Mouse (Mus musculus): Measurements from ENCODE around the gene Plet1. TPM values are rescaled to one million over a fixed set of nuclear protein-coding genes. Genes with fewer than 3 reads are reported as not detected.

Plet1 gene
- total RNA-seq, 1 experiment from 2014 or later, result not detected

- no peak for ATAC-seq (replicated peaks; ENCODE audit: insufficient number of reproducible peaks, low FRiP score, low TSS enrichment, poor library complexity, severe bottlenecking)
Measured at GRCm38 (mm10) chr9:50525585-50525984, 31.3 kb downstream of the Plet1 start.

- 0 out of 2 replicates have a peak, but pooled peaks have one; percentile 32 for ATAC-seq (replicated peaks; ENCODE audit: insufficient number of reproducible peaks, low FRiP score, low TSS enrichment, poor library complexity, severe bottlenecking)
Measured at GRCm38 (mm10) chr9:50527860-50528259, 33.5 kb downstream of the Plet1 start.

GRCm38 (mm10) chr9:50528293-50528892 lies 34.1 kb downstream of the Plet1 start, which contains the start of gene Pts:
Pts (minus strand) TSS chr9:50528724.
- peak; percentile 84 for ATAC-seq (replicated peaks; ENCODE audit: insufficient number of reproducible peaks, low FRiP score, low TSS enrichment, poor library complexity, severe bottlenecking)

GRCm38 (mm10) chr9:50530890-50531289 lies 36.6 kb downstream of the Plet1 start:
- ATAC-seq (replicated peaks; ENCODE audit: insufficient number of reproducible peaks, low FRiP score, low TSS enrichment, poor library complexity, severe bottlenecking), result no peak

- peak; percentile 67 for ATAC-seq (replicated peaks; ENCODE audit: insufficient number of reproducible peaks, low FRiP score, low TSS enrichment, poor library complexity, severe bottlenecking)
Measured at GRCm38 (mm10) chr9:50533328-50533727, 39.0 kb downstream of the Plet1 start.

GRCm38 (mm10) chr9:50533791-50534190 lies 39.5 kb downstream of the Plet1 start:
- ATAC-seq (replicated peaks; ENCODE audit: insufficient number of reproducible peaks, low FRiP score, low TSS enrichment, poor library complexity, severe bottlenecking), result no peak

GRCm38 (mm10) chr9:50535930-50536329 lies 41.6 kb downstream of the Plet1 start:
- no peak for ATAC-seq (replicated peaks; ENCODE audit: insufficient number of reproducible peaks, low FRiP score, low TSS enrichment, poor library complexity, severe bottlenecking)

GRCm38 (mm10) chr9:50536603-50537135 lies 42.3 kb downstream of the Plet1 start:
- ATAC-seq (replicated peaks; ENCODE audit: insufficient number of reproducible peaks, low FRiP score, low TSS enrichment, poor library complexity, severe bottlenecking), result no peak

- ATAC-seq (replicated peaks; ENCODE audit: insufficient number of reproducible peaks, low FRiP score, low TSS enrichment, poor library complexity, severe bottlenecking), result peak; percentile 79
Measured at GRCm38 (mm10) chr9:50537295-50537694, 43.0 kb downstream of the Plet1 start.

GRCm38 (mm10) chr9:50540170-50540569 lies 45.8 kb downstream of the Plet1 start:
- ATAC-seq (replicated peaks; ENCODE audit: insufficient number of reproducible peaks, low FRiP score, low TSS enrichment, poor library complexity, severe bottlenecking), result no peak

- ATAC-seq (replicated peaks; ENCODE audit: insufficient number of reproducible peaks, low FRiP score, low TSS enrichment, poor library complexity, severe bottlenecking), result no peak
Measured at GRCm38 (mm10) chr9:50542401-50542800, 48.1 kb downstream of the Plet1 start.

- 0 out of 2 replicates have a peak, but pooled peaks have one; percentile 61 for ATAC-seq (replicated peaks; ENCODE audit: insufficient number of reproducible peaks, low FRiP score, low TSS enrichment, poor library complexity, severe bottlenecking)
Measured at GRCm38 (mm10) chr9:50547859-50548478, 53.6 kb downstream of the Plet1 start.

GRCm38 (mm10) chr9:50548936-50549335 lies 54.6 kb downstream of the Plet1 start:
- no peak for ATAC-seq (replicated peaks; ENCODE audit: insufficient number of reproducible peaks, low FRiP score, low TSS enrichment, poor library complexity, severe bottlenecking)

GRCm38 (mm10) chr9:50552206-50552605 lies 57.9 kb downstream of the Plet1 start:
- no peak for ATAC-seq (replicated peaks; ENCODE audit: insufficient number of reproducible peaks, low FRiP score, low TSS enrichment, poor library complexity, severe bottlenecking)

GRCm38 (mm10) chr9:50553547-50553946 lies 59.2 kb downstream of the Plet1 start:
- ATAC-seq (replicated peaks; ENCODE audit: insufficient number of reproducible peaks, low FRiP score, low TSS enrichment, poor library complexity, severe bottlenecking), result no peak

GRCm38 (mm10) chr9:50554241-50555093 lies 60.1 kb downstream of the Plet1 start, which contains the start of gene Il18:
Il18 (plus strand) TSS chr9:50554827.
- peak; percentile 95 for ATAC-seq (replicated peaks; ENCODE audit: insufficient number of reproducible peaks, low FRiP score, low TSS enrichment, poor library complexity, severe bottlenecking)

GRCm38 (mm10) chr9:50555094-50555446 lies 60.7 kb downstream of the Plet1 start, which contains the start of gene Bco2:
Bco2 (minus strand) TSS chr9:50555181.
- ATAC-seq (replicated peaks; ENCODE audit: insufficient number of reproducible peaks, low FRiP score, low TSS enrichment, poor library complexity, severe bottlenecking), result no peak

Data from monocyte, adult 5-6 weeks (primary cell).